ENCODE assay signal across 10 mouse cellular contexts in the genomic region with DNA sequence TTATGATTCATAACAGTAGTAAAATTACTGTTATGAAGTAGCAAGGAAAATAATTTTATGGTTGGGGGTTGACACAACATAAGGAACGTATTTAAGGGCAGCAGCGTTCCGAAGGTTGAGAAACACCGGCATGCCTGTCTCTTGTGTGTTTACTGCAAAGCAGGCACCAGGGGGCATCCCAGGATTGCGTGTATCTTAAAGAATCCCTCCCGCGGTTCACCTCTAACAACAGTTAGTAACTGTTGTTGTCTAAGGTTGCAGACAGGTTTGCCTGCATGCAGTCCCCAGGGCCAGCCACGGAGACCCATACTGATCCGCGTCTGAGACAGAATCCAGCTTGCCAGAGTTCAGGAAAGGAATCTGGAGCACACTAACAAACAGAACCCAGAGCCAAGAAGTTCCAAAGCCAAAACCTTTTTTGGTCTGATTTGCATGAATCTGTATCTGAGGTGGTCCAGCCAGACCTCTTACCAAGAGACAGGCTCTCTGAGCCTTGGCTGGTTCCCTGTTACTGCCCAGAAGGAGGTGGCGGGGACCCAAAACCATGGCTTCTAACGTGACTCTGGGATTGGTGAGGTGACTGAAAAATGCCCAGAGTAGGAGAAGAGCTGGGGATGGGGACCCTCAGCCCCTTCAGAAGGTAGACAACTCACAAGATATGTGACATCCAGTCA. TPM values are rescaled to one million over a fixed set of nuclear protein-coding genes. Genes with fewer than 3 reads are reported as not detected.
A peak's percentile ranks its signal among the peaks of the same experiment; 100 is the strongest.
DNase-seq lines count a peak whose midpoint lies in the region; ATAC-seq lines count a peak whose summit lies in the region.
"Had no signal": no experiment of that assay in that cellular context is flagged by ENCODE, and none has a peak within 500 bp of the region (broad histone marks: within the 10 kb centered on the region; RNA-seq: fewer than 3 reads in every experiment).

No protein-coding gene starts in this region.

- 0 out of 2 replicates have a peak, but pooled peaks have one; percentile 54 for ATAC-seq in heart, embryonic 16.5 days (replicated peaks; ENCODE audit: extremely low read depth, insufficient read depth, low FRiP score)

- WGBS in heart, embryonic 16.5 days = 22% methylated on average over 12 of the region's 12 CpGs
- 17% methylated on average over 12 of the region's 12 CpGs for WGBS in large intestine, adult 2 months

- peak overlapping the region; percentile 11; the same call in 1 of the 2 replicates for H3K4me2 ChIP-seq in heart, embryonic 16.5 days (ENCODE audit: low read depth, low read length)
- H3K4me2 ChIP-seq: midbrain, embryonic 12.5 days had no signal

- peak; percentile 36 to 37 for DNase-seq in cerebellum, adult 18-20 months
- no peak for DNase-seq in cerebellum, adult 9-11 months
- DNase-seq in MN1 (ENCODE audit: low spot score) = peak; percentile 66
- peak; percentile 41 to 54 for DNase-seq in cerebellum, postnatal 36 days
- peak; percentile 27 for DNase-seq in large intestine, adult 2 months (ENCODE audit: low read depth, low spot score)
- peak; percentile 66 for DNase-seq in mesoderm, embryonic 11.5 days (ENCODE audit: low read depth, low spot score)
- peak; percentile 50 to 74 for DNase-seq in spleen, postnatal 4 days (ENCODE audit: low spot score in 2 of 2)

- no peaks in the 10 kb centered on the region for H3K36me3 ChIP-seq in heart, embryonic 16.5 days (ENCODE audit: control insufficient read depth, insufficient read depth)
- H3K36me3 ChIP-seq: G1E; midbrain, embryonic 12.5 days had no signal

- no peak overlapping the region for H3K27ac ChIP-seq in heart, embryonic 16.5 days (ENCODE audit: low read length)
- H3K27ac ChIP-seq: midbrain, embryonic 12.5 days had no signal

- H3K4me1 ChIP-seq in heart, embryonic 16.5 days (ENCODE audit: control insufficient read depth, insufficient read depth, low read length) = peaks cover 17% of the 10 kb centered on the region
- H3K4me1 ChIP-seq: midbrain, embryonic 12.5 days had no signal

- peak overlapping the region; percentile 39; the same call in 1 of the 2 replicates for H3K9ac ChIP-seq in heart, embryonic 16.5 days (ENCODE audit: low read length)
- H3K9ac ChIP-seq: midbrain, embryonic 12.5 days had no signal

- peak overlapping the region; percentile 7; the same call in 1 of the 2 replicates for H3K4me3 ChIP-seq in heart, embryonic 16.5 days (ENCODE audit: low read length)
- H3K4me3 ChIP-seq: midbrain, embryonic 12.5 days had no signal

- H3K9me3 ChIP-seq in heart, embryonic 16.5 days (replicated peaks; ENCODE audit: control insufficient read depth, low read length) = no peaks in the 10 kb centered on the region
- H3K9me3 ChIP-seq: G1E; midbrain, embryonic 12.5 days had no signal

- no peaks in the 10 kb centered on the region for H3K27me3 ChIP-seq in heart, embryonic 16.5 days (ENCODE audit: control insufficient read depth, insufficient read depth, low read length)

RNA-seq across cellular contexts. Expression of gene Rpap3, which starts 12.4 kb away (rescaled TPM):
- 18.1 and 22.9 TPM in 2 replicates for polyA plus RNA-seq in heart, embryonic 16.5 days (2015; fragmentation: Nextera tagmentation; extraction: Ambion mirVana)
- 2.4 and 3.3 TPM in 2 replicates for polyA plus RNA-seq in large intestine, adult 2 months (2012; rRNA removed)

RNA-seq across cellular contexts. Expression of gene Endou, which starts 13.1 kb away (rescaled TPM):
- polyA plus RNA-seq in heart, embryonic 16.5 days (2015; fragmentation: Nextera tagmentation; extraction: Ambion mirVana) = 2.8 and 9.6 TPM in 2 replicates
- 0.66 and 0.99 TPM in 2 replicates for polyA plus RNA-seq in large intestine, adult 2 months (2012; rRNA removed)
- polyA plus RNA-seq: G1E had no signal

RNA-seq across cellular contexts. Expression of gene Rapgef3, which starts 49.8 kb away (rescaled TPM):
- 26.3 and 28.7 TPM in 2 replicates for polyA plus RNA-seq in heart, embryonic 16.5 days (2015; fragmentation: Nextera tagmentation; extraction: Ambion mirVana)
- polyA plus RNA-seq in large intestine, adult 2 months (2012; rRNA removed) = 16.3 and 18.9 TPM in 2 replicates
